Mouse (Mus musculus) megakaryocyte, embryonic 14.5 days (primary cell): ENCODE data around the gene Sh3kbp1.

ENCODE experiments used
- FLI1 ChIP-seq: IDR thresholded peaks from 2 replicates; pipeline ENCODE4 v1.6.1; 2012; ENCODE audit warnings: low read length, inconsistent platforms, mixed read lengths
- GATA1 ChIP-seq: IDR thresholded peaks from 3 replicates; pipeline ENCODE4 v1.6.1; 2012; ENCODE audit warnings: mixed read lengths, low read length, inconsistent platforms, borderline replicate concordance

GRCm38 (mm10) chrX:159837379-159837778, 210.3 kb downstream of the Sh3kbp1 start:
- no peak for TF ChIP-seq GATA1
- TF ChIP-seq FLI1 = no peak
